Mouse (Mus musculus) CH12.LX (cell line): ENCODE measurements around the gene Khdc1a.

Experiments
- CTCF ChIP-seq, 2 experiments: IDR thresholded peaks in 1 of 2; conservative IDR thresholded peaks in 1 of 2; 2 replicates each; pipeline ENCODE4 v1.5.1; 2011 to 2012; ENCODE audit warnings: low read depth in 2 of 2, low read length in 2 of 2, improper control_type of control experiment in 1 of 2, inconsistent platforms in 1 of 2, mild to moderate bottlenecking in 1 of 2, moderate library complexity in 1 of 2
- EP300 ChIP-seq: IDR thresholded peaks from 2 replicates; pipeline ENCODE4 v1.6.1; 2011; ENCODE audit warnings: low read length, improper control_type of control experiment
- HCFC1 ChIP-seq: IDR thresholded peaks from 2 replicates; pipeline ENCODE4 v1.6.1; 2012; ENCODE audit warnings: low read depth, mild to moderate bottlenecking, inconsistent platforms, low read length, improper control_type of control experiment
- KAT2A ChIP-seq: IDR thresholded peaks from 2 replicates; pipeline ENCODE4 v1.6.1; 2012; ENCODE audit warnings: low read length, improper control_type of control experiment, inconsistent platforms; ENCODE audit not compliant: insufficient replicate concordance
- MAFK ChIP-seq: IDR thresholded peaks from 2 replicates; pipeline ENCODE4 v1.6.1; 2011; ENCODE audit warnings: low read length, improper control_type of control experiment; ENCODE audit not compliant: insufficient replicate concordance
- MYC ChIP-seq: IDR thresholded peaks from 2 replicates; pipeline ENCODE4 v1.6.1; 2011; ENCODE audit warnings: low read depth, mild to moderate bottlenecking, improper control_type of control experiment, low read length
- NELFE ChIP-seq: IDR thresholded peaks from 2 replicates; pipeline ENCODE4 v1.6.1; 2011; ENCODE audit warnings: low read depth, low read length, improper control_type of control experiment
- POLR2A ChIP-seq: IDR thresholded peaks from 2 replicates; pipeline ENCODE4 v1.6.1; 2011; ENCODE audit warnings: low read depth, mild to moderate bottlenecking, improper control_type of control experiment, low read length
- POLR2AphosphoS2 ChIP-seq: IDR thresholded peaks from 2 replicates; pipeline ENCODE4 v1.6.1; 2011; ENCODE audit warnings: low read depth, low read length, improper control_type of control experiment
- TCF12 ChIP-seq: IDR thresholded peaks from 2 replicates; pipeline ENCODE4 v1.6.1; 2014; ENCODE audit warnings: low read depth, mild to moderate bottlenecking, inconsistent platforms, low read length, improper control_type of control experiment

GRCm38 (mm10) chr1:21304174-21304573, 45.3 kb upstream of the Khdc1a start:
- TF ChIP-seq CTCF (conservative IDR thresholded peaks at IDR 0.05 in 1 of 2, IDR thresholded peaks at IDR 0.05 in 1 of 2; ENCODE audit: low read depth in 2 of 2, low read length in 2 of 2) (no peak), POLR2A (no peak), MAFK (no peak), KAT2A (no peak), MYC (no peak), EP300 (no peak), HCFC1 (no peak), NELFE (no peak), TCF12 (no peak), POLR2AphosphoS2 (no peak)
